Mouse (Mus musculus) thymus, postnatal 4 days (tissue): ENCODE results near the gene Gnai2.
A peak's percentile ranks its signal among the peaks of the same experiment; 100 is the strongest.

ENCODE experiments used
- DNase-seq: peaks from one replicate; pipeline ENCODE4 v3.0.0; 2021

Gnai2 gene

GRCm38 (mm10) chr9:107608741-107609432 lies 26.3 kb downstream of the Gnai2 start, which contains the start of gene Sema3b:
TSS of gene Sema3b (minus strand) at chr9:107609229.
- DNase-seq: no peak

- DNase-seq: no peak
These were observed 27.4 kb downstream of the Gnai2 start for GRCm38 (mm10) chr9:107607653-107608245.

- no peak for DNase-seq
These were observed 28.1 kb downstream of the Gnai2 start for GRCm38 (mm10) chr9:107607036-107607435.

GRCm38 (mm10) chr9:107606591-107606990 lies 28.6 kb downstream of the Gnai2 start:
- DNase-seq: no peak

GRCm38 (mm10) chr9:107605041-107605661 lies 30.0 kb downstream of the Gnai2 start:
- DNase-seq: no peak

- DNase-seq: no peak
These were observed 31.9 kb downstream of the Gnai2 start for GRCm38 (mm10) chr9:107603251-107603650.

- peak; percentile 97 for DNase-seq
These were observed 33.0 kb downstream of the Gnai2 start for GRCm38 (mm10) chr9:107602068-107602648.

GRCm38 (mm10) chr9:107601275-107601674 lies 33.9 kb downstream of the Gnai2 start:
- peak; percentile 29 for DNase-seq

GRCm38 (mm10) chr9:107600745-107601144 lies 34.4 kb downstream of the Gnai2 start:
- peak; percentile 66 for DNase-seq

GRCm38 (mm10) chr9:107599842-107600241 lies 35.3 kb downstream of the Gnai2 start:
- DNase-seq: peak; percentile 51

GRCm38 (mm10) chr9:107599433-107599832 lies 35.7 kb downstream of the Gnai2 start:
- DNase-seq: no peak

- no peak for DNase-seq
These were observed 36.8 kb downstream of the Gnai2 start for GRCm38 (mm10) chr9:107598385-107598784.

GRCm38 (mm10) chr9:107596619-107597569 lies 38.3 kb downstream of the Gnai2 start:
- DNase-seq: no peak

GRCm38 (mm10) chr9:107594281-107595062 lies 40.7 kb downstream of the Gnai2 start:
- no peak for DNase-seq

GRCm38 (mm10) chr9:107593101-107593976 lies 41.8 kb downstream of the Gnai2 start:
- DNase-seq: no peak

- DNase-seq: no peak
These were observed 44.5 kb downstream of the Gnai2 start for GRCm38 (mm10) chr9:107590773-107591060.

- DNase-seq: no peak
These were observed 45.0 kb downstream of the Gnai2 start for GRCm38 (mm10) chr9:107590058-107590772.

- no peak for DNase-seq
These were observed 47.1 kb downstream of the Gnai2 start for GRCm38 (mm10) chr9:107587833-107588639.
